Mouse (Mus musculus): ENCODE results near the gene Gm266.

DNA sequence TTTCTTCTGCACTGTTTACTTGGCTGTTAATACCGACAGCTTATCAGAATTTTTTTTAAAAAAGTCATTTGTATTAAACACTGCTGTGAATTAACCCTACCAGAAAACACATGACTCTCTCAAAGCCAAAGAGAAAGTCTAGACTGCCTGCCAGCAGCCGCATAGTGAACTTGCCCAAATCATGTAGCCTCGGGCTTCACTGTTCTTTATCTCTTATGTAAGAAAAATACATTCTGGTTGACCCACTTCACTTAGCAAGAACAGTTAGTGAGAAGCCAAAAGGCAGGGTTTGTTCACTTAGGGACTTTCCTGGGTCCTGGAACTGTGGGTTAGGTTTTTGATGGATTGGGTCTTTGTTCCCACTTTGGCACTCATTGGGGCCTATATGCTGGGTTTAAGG is 13.9 kb downstream of the Gm266 start:
- TF ChIP-seq POLR2A (IDR thresholded peaks at IDR 0.05; ENCODE audit: low read depth, low read length) (no peak), CTCF (IDR thresholded peaks at IDR 0.05; ENCODE audit: borderline replicate concordance, insufficient read depth, low read length) (no peak)
